Mouse (Mus musculus) embryonic facial prominence, embryonic 12.5 days (tissue): ENCODE measurements around the gene Gemin7. TPM values are rescaled to one million over a fixed set of nuclear protein-coding genes. Genes with fewer than 3 reads are reported as not detected.
A peak's percentile ranks its signal among the peaks of the same experiment; 100 is the strongest.
"Not testable (repeated sequence)": the region's sequence is repeated elsewhere in the genome, so short reads cannot be mapped to it uniquely, and the experiment has no call there.

Source experiments
- ATAC-seq: fragments of 200-750 bp; cut with Nextera tagmentation; 2 replicates; pipeline ENCODE4 v1.8.0; 2017; ENCODE audit not compliant: insufficient number of reproducible peaks, insufficient read depth, low FRiP score, low TSS enrichment
- H3K27ac ChIP-seq: fragments of 300-500 bp; sonication (generic); 2 replicates; pipeline ENCODE4 v1.5.1; 2016; ENCODE audit warnings: mild to moderate bottlenecking
- H3K27me3 ChIP-seq: fragments of 300-500 bp; sonication (generic); 2 replicates; pipeline ENCODE4 v1.6.1; 2016; ENCODE audit warnings: mild to moderate bottlenecking, moderate library complexity
- H3K36me3 ChIP-seq: fragments of 300-500 bp; sonication (generic); 2 replicates; pipeline ENCODE4 v1.6.1; 2016; ENCODE audit warnings: mild to moderate bottlenecking
- H3K4me1 ChIP-seq: fragments of 300-500 bp; sonication (generic); 2 replicates; pipeline ENCODE4 v1.6.1; 2016
- H3K4me2 ChIP-seq: fragments of 300-500 bp; sonication (generic); replicated peaks from 2 replicates; pipeline ENCODE4 v1.6.1; 2016; ENCODE audit warnings: mild to moderate bottlenecking, moderate library complexity
- H3K4me3 ChIP-seq: fragments of 300-500 bp; sonication (generic); 2 replicates; pipeline ENCODE4 v1.5.1; 2016; ENCODE audit warnings: mild to moderate bottlenecking
- H3K9ac ChIP-seq: fragments of 300-500 bp; sonication (generic); 2 replicates; pipeline ENCODE4 v1.6.1; 2016; ENCODE audit warnings: mild to moderate bottlenecking, moderate library complexity
- H3K9me3 ChIP-seq: fragments of 300-500 bp; sonication (generic); 2 replicates; pipeline ENCODE4 v1.6.1; 2016; ENCODE audit warnings: mild to moderate bottlenecking, moderate library complexity
- WGBS: fragments of 180-500 bp; shearing (Covaris S2); methylation state at CpG from one replicate; pipeline ENCODE4 v1.1.7; 2016; 5-methylcytosine and 5-hydroxymethylcytosine counted together
- polyA plus RNA-seq: library from polyadenylated mRNA; unstranded; fragments of >200 nt; fragmentation: Nextera tagmentation; extraction: Ambion mirVana; gene quantifications from 2 replicates; pipeline ENCODE4 v1.2.1, GENCODE M21; 2016

Gemin7 gene
- 150 and 164 TPM in 2 replicates for polyA plus RNA-seq

- no peak within 1 kb of the TSS for H3K27ac ChIP-seq
- peak within 1 kb of the TSS; percentile 37 for H3K4me3 ChIP-seq
- H3K4me1 ChIP-seq = peaks cover 16% of the 10 kb centered on the region; the same call in 1 of the 2 replicates
- ATAC-seq = no peak
- peaks cover 27% of the 10 kb centered on the region for H3K36me3 ChIP-seq
- H3K27me3 ChIP-seq = peaks cover 44% of the 10 kb centered on the region
- 1% methylated on average over 56 of the region's 56 CpGs for WGBS
- H3K4me2 ChIP-seq = peak within 1 kb of the TSS; percentile 64
- no peaks in the 10 kb centered on the region for H3K9me3 ChIP-seq
- peak within 1 kb of the TSS; percentile 36; the same call in 1 of the 2 replicates for H3K9ac ChIP-seq
These were observed at the start of gene Gemin7, which contains the start of gene Zfp296 for GRCm38 (mm10) chr7:19577141-19577852. TSS of gene Gemin7 (minus strand) at chr7:19577595. TSS of gene Zfp296 (plus strand) at chr7:19577287.

- no peak overlapping the region for H3K4me2 ChIP-seq
- WGBS = 77% methylated on average over 2 of the region's 2 CpGs
- H3K27ac ChIP-seq = no peak overlapping the region
- H3K27me3 ChIP-seq = peaks cover 7% of the 10 kb centered on the region; the same call in 1 of the 2 replicates
- ATAC-seq = no peak
- no peaks in the 10 kb centered on the region for H3K36me3 ChIP-seq
- H3K4me3 ChIP-seq = no peak overlapping the region
- no peak overlapping the region for H3K9ac ChIP-seq
- peaks cover 3% of the 10 kb centered on the region; the same call in 1 of the 2 replicates for H3K4me1 ChIP-seq
- no peaks in the 10 kb centered on the region for H3K9me3 ChIP-seq
These were observed 46.0 kb upstream of the Gemin7 start for GRCm38 (mm10) chr7:19623433-19623832.

- no peak overlapping the region for H3K4me2 ChIP-seq
- ATAC-seq = no peak
- H3K9ac ChIP-seq = no peak overlapping the region
- H3K4me3 ChIP-seq = no peak overlapping the region
- H3K36me3 ChIP-seq = no peaks in the 10 kb centered on the region
- peaks cover 3% of the 10 kb centered on the region; the same call in 1 of the 2 replicates for H3K4me1 ChIP-seq
- no peaks in the 10 kb centered on the region for H3K9me3 ChIP-seq
- no peak overlapping the region for H3K27ac ChIP-seq
- peaks cover 7% of the 10 kb centered on the region; the same call in 1 of the 2 replicates for H3K27me3 ChIP-seq
- WGBS = 31% methylated on average over 6 of the region's 6 CpGs
These were observed 44.8 kb upstream of the Gemin7 start for GRCm38 (mm10) chr7:19622241-19622640.

GRCm38 (mm10) chr7:19620811-19621210 lies 43.4 kb upstream of the Gemin7 start:
- H3K4me3 ChIP-seq = no peak overlapping the region
- H3K27me3 ChIP-seq = peaks cover 7% of the 10 kb centered on the region; the same call in 1 of the 2 replicates
- no peak overlapping the region for H3K4me2 ChIP-seq
- H3K9me3 ChIP-seq = no peaks in the 10 kb centered on the region
- WGBS = 90% methylated on average over 7 of the region's 7 CpGs
- no peak overlapping the region for H3K9ac ChIP-seq
- H3K36me3 ChIP-seq = no peaks in the 10 kb centered on the region
- ATAC-seq = no peak
- peaks cover 3% of the 10 kb centered on the region; the same call in 1 of the 2 replicates for H3K4me1 ChIP-seq
- H3K27ac ChIP-seq = no peak overlapping the region

- H3K9me3 ChIP-seq = no peaks in the 10 kb centered on the region
- H3K9ac ChIP-seq = peak overlapping the region; percentile 58
- peaks cover 3% of the 10 kb centered on the region; the same call in 1 of the 2 replicates for H3K4me1 ChIP-seq
- H3K27me3 ChIP-seq = peaks cover 7% of the 10 kb centered on the region; the same call in 1 of the 2 replicates
- peak; percentile 76; the same call in 1 of the 2 replicates for ATAC-seq
- H3K4me3 ChIP-seq = peak overlapping the region; percentile 32
- H3K36me3 ChIP-seq = no peaks in the 10 kb centered on the region
- WGBS = 6% methylated on average over 35 of the region's 35 CpGs
- peak overlapping the region; percentile 54 for H3K4me2 ChIP-seq
- 0 out of 2 replicates have a peak overlapping the region, but pooled peaks have one; percentile 63 for H3K27ac ChIP-seq
These were observed 41.8 kb upstream of the Gemin7 start for GRCm38 (mm10) chr7:19619004-19619801.

- H3K36me3 ChIP-seq = no peaks in the 10 kb centered on the region
- no peaks in the 10 kb centered on the region for H3K9me3 ChIP-seq
- peaks cover 3% of the 10 kb centered on the region; the same call in 1 of the 2 replicates for H3K4me1 ChIP-seq
- H3K9ac ChIP-seq = no peak overlapping the region
- WGBS = 87% methylated on average over 12 of the region's 12 CpGs
- H3K27ac ChIP-seq = no peak overlapping the region
- H3K27me3 ChIP-seq = peaks cover 7% of the 10 kb centered on the region; the same call in 1 of the 2 replicates
- H3K4me3 ChIP-seq = no peak overlapping the region
- no peak overlapping the region for H3K4me2 ChIP-seq
- ATAC-seq = no peak
These were observed 37.7 kb upstream of the Gemin7 start for GRCm38 (mm10) chr7:19615036-19615577.

GRCm38 (mm10) chr7:19610969-19611368 lies 33.6 kb upstream of the Gemin7 start:
- H3K4me1 ChIP-seq = no peaks in the 10 kb centered on the region
- 78% methylated on average over 5 of the region's 5 CpGs for WGBS
- ATAC-seq = no peak

GRCm38 (mm10) chr7:19609641-19610332 lies 32.4 kb upstream of the Gemin7 start:
- no peak overlapping the region for H3K4me3 ChIP-seq
- no peak overlapping the region for H3K9ac ChIP-seq
- no peaks in the 10 kb centered on the region for H3K9me3 ChIP-seq
- no peak overlapping the region for H3K27ac ChIP-seq
- no peaks in the 10 kb centered on the region for H3K36me3 ChIP-seq
- no peak overlapping the region for H3K4me2 ChIP-seq
- no peaks in the 10 kb centered on the region for H3K27me3 ChIP-seq
- no peak for ATAC-seq
- no peaks in the 10 kb centered on the region for H3K4me1 ChIP-seq
- WGBS = 91% methylated on average over 12 of the region's 12 CpGs

More at GRCm38 (mm10) chr7:19610969-19611368, 33.6 kb upstream of the Gemin7 start:
- no peak overlapping the region for H3K9ac ChIP-seq
- H3K4me3 ChIP-seq = no peak overlapping the region
- no peak overlapping the region for H3K27ac ChIP-seq
- no peaks in the 10 kb centered on the region for H3K36me3 ChIP-seq
- no peaks in the 10 kb centered on the region for H3K27me3 ChIP-seq
- no peaks in the 10 kb centered on the region for H3K9me3 ChIP-seq
- H3K4me2 ChIP-seq = no peak overlapping the region

GRCm38 (mm10) chr7:19607291-19607690 lies 29.9 kb upstream of the Gemin7 start:
- no peaks in the 10 kb centered on the region for H3K36me3 ChIP-seq
- no peaks in the 10 kb centered on the region for H3K27me3 ChIP-seq
- no peak for ATAC-seq
- no peak overlapping the region for H3K27ac ChIP-seq
- H3K4me3 ChIP-seq = no peak overlapping the region
- no peak overlapping the region for H3K4me2 ChIP-seq
- H3K9ac ChIP-seq = no peak overlapping the region
- H3K4me1 ChIP-seq = peaks cover 14% of the 10 kb centered on the region
- H3K9me3 ChIP-seq = no peaks in the 10 kb centered on the region
- WGBS = 83% methylated on average over 5 of the region's 5 CpGs

GRCm38 (mm10) chr7:19604606-19605214 lies 27.3 kb upstream of the Gemin7 start:
- H3K27me3 ChIP-seq, ATAC-seq, H3K9me3 ChIP-seq, H3K27ac ChIP-seq: not testable (repeated sequence)
- WGBS = 59% methylated on average over 10 of the region's 10 CpGs
- Histone ChIP-seq H3K4me2 (peak overlapping the region; percentile 91), H3K4me1 (peaks cover 18% of the 10 kb centered on the region), H3K36me3 (peaks cover 21% of the 10 kb centered on the region), H3K9ac (0 out of 2 replicates have a peak overlapping the region, but pooled peaks have one; percentile 97), H3K4me3 (peak overlapping the region; percentile 99)
